In the genomic region with DNA sequence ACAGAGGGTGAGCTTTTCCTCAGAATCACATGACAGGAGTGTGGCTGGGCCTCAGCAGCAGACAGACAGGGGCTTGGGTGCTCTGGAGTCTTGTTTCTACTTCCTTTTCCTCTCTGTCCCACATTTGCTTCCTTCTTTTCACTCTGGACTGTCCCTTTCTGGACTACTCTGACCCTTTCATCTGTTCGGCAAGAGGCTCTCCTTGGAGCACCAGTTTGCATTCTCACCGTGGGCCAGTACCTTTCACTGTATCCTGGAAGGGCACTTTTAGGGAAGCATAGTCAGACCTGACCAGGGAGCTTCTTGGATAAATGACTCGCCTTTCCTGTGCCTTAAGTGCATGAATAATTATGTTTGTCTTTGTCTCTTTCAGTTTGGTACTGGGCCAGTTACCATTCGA, we compare ENCODE assay signal across 11 mouse cellular contexts.
DNase-seq lines count a peak whose midpoint lies in the region; ATAC-seq and TF ChIP-seq lines count a peak whose summit lies in the region.
"Had no signal": no experiment of that assay in that cellular context is flagged by ENCODE, and none has a peak within 500 bp of the region (broad histone marks: within the 10 kb centered on the region; RNA-seq: fewer than 3 reads in every experiment).

No protein-coding gene starts in this region.

- 49% methylated on average over 4 of the region's 4 CpGs for WGBS in heart, embryonic 11.5 days (ENCODE audit: insufficient replicate concordance)

- no peaks in the 10 kb centered on the region for H3K36me3 ChIP-seq in heart, embryonic 11.5 days (ENCODE audit: control insufficient read depth, insufficient read depth, low read length)

- DNase-seq in heart, postnatal 14 days: no peak
- DNase-seq in layer of hippocampus, adult 2 months (ENCODE audit: low spot score in 2 of 2): no peak
- no peak for DNase-seq in layer of hippocampus, adult 18-20 months (ENCODE audit: low spot score in 2 of 2)
- peak; percentile 65 for DNase-seq in 416B (ENCODE audit: low read depth)
- no peak for DNase-seq in left cerebral cortex, postnatal 10 days (ENCODE audit: extremely low spot score in 1 of 2, low spot score in 2 of 2)
- no peak for DNase-seq in layer of hippocampus, postnatal 10 days (ENCODE audit: low spot score in 2 of 2)
- DNase-seq: cerebellum, postnatal 36 days had no signal

- ATAC-seq in heart, embryonic 11.5 days (replicated peaks; ENCODE audit: insufficient number of reproducible peaks, low FRiP score, low TSS enrichment): no peak

- no peak overlapping the region for H3K9ac ChIP-seq in heart, embryonic 11.5 days (ENCODE audit: low read depth, low read length)
- H3K9ac ChIP-seq: liver, embryonic 14.5 days had no signal

- intact Hi-C loops in heart, postnatal 14 days (cut with DNase I): no loop called here
- intact Hi-C loops in left cerebral cortex, postnatal 10 days (cut with DNase I): no loop called here

- TF ChIP-seq CTCF in layer of hippocampus, adult 2 months (conservative IDR thresholded peaks at IDR 0.05): no peak

- no peaks in the 10 kb centered on the region for H3K9me3 ChIP-seq in heart, embryonic 11.5 days (replicated peaks; ENCODE audit: control insufficient read depth, low read length)

- peaks cover 8% of the 10 kb centered on the region; the same call in 1 of the 2 replicates for H3K4me1 ChIP-seq in heart, embryonic 11.5 days (ENCODE audit: control insufficient read depth, insufficient read depth, low read length)
- H3K4me1 ChIP-seq in brown adipose tissue, adult 24 weeks (ENCODE audit: control insufficient read depth, insufficient read depth, insufficient read length, low read length): peaks cover 3% of the 10 kb centered on the region; the same call in 1 of the 2 replicates

- no peaks in the 10 kb centered on the region for H3K27me3 ChIP-seq in heart, embryonic 11.5 days (ENCODE audit: control insufficient read depth, insufficient read depth, low read length)

- no peak overlapping the region for H3K4me3 ChIP-seq in heart, embryonic 11.5 days (ENCODE audit: low read depth, low read length)
- H3K4me3 ChIP-seq in layer of hippocampus, adult 2 months: no peak overlapping the region
- no peak overlapping the region for H3K4me3 ChIP-seq in brown adipose tissue, adult 24 weeks (ENCODE audit: insufficient read depth, low read depth, low read length)
- H3K4me3 ChIP-seq: heart, adult 2 months had no signal

- H3K27ac ChIP-seq in heart, embryonic 11.5 days (ENCODE audit: low read depth, low read length): peak overlapping the region; percentile 22; the same call in 1 of the 2 replicates
- peak overlapping the region; percentile 43 for H3K27ac ChIP-seq in layer of hippocampus, adult 2 months
- H3K27ac ChIP-seq in brown adipose tissue, adult 24 weeks (replicated peaks; ENCODE audit: low read depth, low read length): peak overlapping the region; percentile 72
- H3K27ac ChIP-seq: heart, adult 2 months; liver, embryonic 14.5 days had no signal

- no peak overlapping the region for H3K4me2 ChIP-seq in heart, embryonic 11.5 days

Comparison
In these comparisons a context has a peak if more than half of its experiments do, and no peak if none do; other contexts are left out.
1. H3K27ac ChIP-seq: peak in every context shown above with its lines; median percentile 72 in brown adipose tissue, adult 24 weeks; 43 in layer of hippocampus, adult 2 months; 22 in heart, embryonic 11.5 days.